Mouse (Mus musculus) cerebellum, adult 9-10 months (tissue): ENCODE results near the gene Med12l.

Experiments
- DNase-seq: peaks from one replicate; pipeline ENCODE4 v3.0.0; 2022

Gene Med12l

GRCm38 (mm10) chr3:59341647-59342427 is 336.2 kb downstream of the Med12l start:
- DNase-seq: no peak

- peak; percentile 60 for DNase-seq
These were observed 337.4 kb downstream of the Med12l start for GRCm38 (mm10) chr3:59343026-59343425.

GRCm38 (mm10) chr3:59344065-59344905 is 338.7 kb downstream of the Med12l start, which contains the start of gene Igsf10:
Gene Igsf10 (minus strand): TSS chr3:59344394.
- peak; percentile 12 for DNase-seq

- no peak for DNase-seq
These were observed 346.1 kb downstream of the Med12l start for GRCm38 (mm10) chr3:59351768-59352167.

GRCm38 (mm10) chr3:59354156-59354555 is 348.5 kb downstream of the Med12l start:
- no peak for DNase-seq

- DNase-seq: no peak
These were observed 354.5 kb downstream of the Med12l start for GRCm38 (mm10) chr3:59360102-59360501.

- DNase-seq: no peak
These were observed 356.3 kb downstream of the Med12l start for GRCm38 (mm10) chr3:59361895-59362294.
